Mouse (Mus musculus): Measurements from ENCODE around the gene Cldn6.

DNA sequence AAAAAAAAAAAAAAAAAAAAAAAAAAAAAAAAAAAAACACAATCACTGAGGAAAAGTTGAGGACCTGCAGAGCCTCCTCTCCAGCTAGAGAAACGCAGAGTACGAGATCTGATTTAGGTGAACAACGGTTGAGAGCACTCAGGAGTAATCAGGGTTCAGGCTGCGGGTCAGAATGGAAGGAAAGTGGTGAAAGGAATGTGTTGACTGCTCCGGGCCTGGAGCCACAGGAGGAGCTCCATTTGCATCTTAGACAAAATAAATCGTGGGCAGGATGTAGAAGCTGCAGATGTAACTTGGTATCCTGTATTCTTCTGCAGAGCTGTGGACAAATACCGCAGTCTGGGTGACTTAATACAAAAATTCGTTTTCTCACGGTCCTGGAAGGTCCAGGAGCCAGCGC, 33.2 kb upstream of the Cldn6 start:
- TF ChIP-seq CTCF (IDR thresholded peaks at IDR 0.05; ENCODE audit: insufficient read depth, low read depth, low read length) (no peak), POLR2A (IDR thresholded peaks at IDR 0.05; ENCODE audit: insufficient read depth, low read depth, low read length) (no peak)
